Mouse (Mus musculus): ENCODE measurements around the gene 1700057G04Rik.

GRCm38 (mm10) chr9:92402628-92403027 is 93.5 kb downstream of the 1700057G04Rik start:
- no peak for TF ChIP-seq HCFC1 (IDR thresholded peaks at IDR 0.05; ENCODE audit: borderline replicate concordance, insufficient read depth, low read length)
- TF ChIP-seq CHD2 (IDR thresholded peaks at IDR 0.05; ENCODE audit: low read depth, low read length) = no peak
- no peak for TF ChIP-seq ZC3H11A (IDR thresholded peaks at IDR 0.05; ENCODE audit: borderline replicate concordance, low read depth, low read length)

All from ES-E14 (cell line).